In genomic region chr7:140154218-140154927, GRCm38 (mm10) we compare ENCODE assay signal across 9 mouse cellular contexts. TPM values are rescaled to one million over a fixed set of nuclear protein-coding genes. Genes with fewer than 3 reads are reported as not detected.
A peak's percentile ranks its signal among the peaks of the same experiment; 100 is the strongest.
DNase-seq lines count a peak whose midpoint lies in the region; ATAC-seq and TF ChIP-seq lines count a peak whose summit lies in the region.
"Had no signal": no experiment of that assay in that cellular context is flagged by ENCODE, and none has a peak within 500 bp of the region (broad histone marks: within the 10 kb centered on the region; RNA-seq: fewer than 3 reads in every experiment).

Gene Sprn, minus strand, starts transcription at chr7:140154877.

- no peaks in the 10 kb centered on the region for H3K36me3 ChIP-seq in ES-Bruce4 (ENCODE audit: control insufficient read depth, insufficient read depth, low read length, poor library complexity, severe bottlenecking)
- no peaks in the 10 kb centered on the region for H3K36me3 ChIP-seq in forebrain, embryonic 15.5 days
- no peaks in the 10 kb centered on the region; the same call in 1 of the 2 replicates for H3K36me3 ChIP-seq in midbrain, embryonic 16.5 days (ENCODE audit: control insufficient read depth, insufficient read depth, low read length)

- H3K9ac ChIP-seq in ES-Bruce4 (ENCODE audit: low read depth, poor library complexity, severe bottlenecking), result peak within 1 kb of the TSS; percentile 33
- peak within 1 kb of the TSS; percentile 47 for H3K9ac ChIP-seq in forebrain, embryonic 15.5 days (replicated peaks)
- H3K9ac ChIP-seq in midbrain, embryonic 16.5 days (ENCODE audit: low read depth, low read length), result peak within 1 kb of the TSS; percentile 78

- H3K4me2 ChIP-seq in forebrain, embryonic 15.5 days (replicated peaks), result peak within 1 kb of the TSS; percentile 61
- peak within 1 kb of the TSS; percentile 95 for H3K4me2 ChIP-seq in midbrain, embryonic 16.5 days (ENCODE audit: low read length)

- ATAC-seq in forebrain, embryonic 15.5 days (replicated peaks), result peak; percentile 79
- peak; percentile 90 for ATAC-seq in midbrain, embryonic 16.5 days

- TF ChIP-seq POLR2A in ES-Bruce4 (IDR thresholded peaks at IDR 0.05; ENCODE audit: insufficient read depth, low read length), result no peak

- no peaks in the 10 kb centered on the region for H3K9me3 ChIP-seq in ES-Bruce4 (replicated peaks; ENCODE audit: control insufficient read depth, insufficient read depth, low read length, poor library complexity, severe bottlenecking)
- H3K9me3 ChIP-seq in forebrain, embryonic 15.5 days, result no peaks in the 10 kb centered on the region
- H3K9me3 ChIP-seq in midbrain, embryonic 16.5 days (replicated peaks; ENCODE audit: control insufficient read depth, low read length, poor library complexity, severe bottlenecking), result no peaks in the 10 kb centered on the region

- H3K4me3 ChIP-seq in ES-Bruce4 (ENCODE audit: low read depth, low read length), result peak within 1 kb of the TSS; percentile 41
- H3K4me3 ChIP-seq in forebrain, embryonic 15.5 days, result peak within 1 kb of the TSS; percentile 46
- peak within 1 kb of the TSS; percentile 51 for H3K4me3 ChIP-seq in midbrain, embryonic 16.5 days (ENCODE audit: low read depth, low read length)

- no peaks in the 10 kb centered on the region for H3K4me1 ChIP-seq in ES-Bruce4 (ENCODE audit: control insufficient read depth, insufficient read depth, low read length)
- peaks cover 8% of the 10 kb centered on the region for H3K4me1 ChIP-seq in forebrain, embryonic 15.5 days
- peaks cover 20% of the 10 kb centered on the region for H3K4me1 ChIP-seq in midbrain, embryonic 16.5 days (ENCODE audit: control insufficient read depth, insufficient read depth, low read length)

- no peak within 1 kb of the TSS for H3K27ac ChIP-seq in ES-Bruce4 (ENCODE audit: insufficient read depth, low read length)
- peak within 1 kb of the TSS; percentile 50 for H3K27ac ChIP-seq in forebrain, embryonic 15.5 days (replicated peaks)
- H3K27ac ChIP-seq in midbrain, embryonic 16.5 days (ENCODE audit: low read length), result peak within 1 kb of the TSS; percentile 87

- peak; percentile 78 for DNase-seq in cerebellum, adult 11-12 months
- peak; percentile 83 for DNase-seq in layer of hippocampus, adult 9-11 months
- no peak for DNase-seq in MN1 (ENCODE audit: low spot score)
- DNase-seq in adrenal gland, postnatal 14 days, result no peak
- DNase-seq in spleen, postnatal 10 days (ENCODE audit: low spot score in 2 of 2), result no peak

- 2% methylated on average over 28 of the region's 28 CpGs for WGBS in forebrain, embryonic 15.5 days
- 1% methylated on average over 27 of the region's 28 CpGs for WGBS in midbrain, embryonic 16.5 days

- no peaks in the 10 kb centered on the region for H3K27me3 ChIP-seq in ES-Bruce4 (ENCODE audit: control insufficient read depth, insufficient read depth, low read length, poor library complexity, severe bottlenecking)
- H3K27me3 ChIP-seq in forebrain, embryonic 15.5 days, result peaks cover 8% of the 10 kb centered on the region; the same call in 1 of the 2 replicates
- no peaks in the 10 kb centered on the region for H3K27me3 ChIP-seq in midbrain, embryonic 16.5 days (ENCODE audit: control insufficient read depth, insufficient read depth, low read depth, low read length)

- no peak for TF ChIP-seq EP300 in ES-Bruce4 (IDR thresholded peaks at IDR 0.05; ENCODE audit: insufficient read depth, low read depth, low read length)

- no peak for TF ChIP-seq CTCF in ES-Bruce4 (IDR thresholded peaks at IDR 0.05; ENCODE audit: low read depth, low read length)

RNA-seq across cellular contexts. Expression of gene Sprn, which starts in this region (rescaled TPM):
- 0.24 TPM in 1 of 2 replicates, not detected in the other for polyA plus RNA-seq in ES-Bruce4 (2011; ENCODE audit: insufficient read depth, insufficient read length, low read depth, missing spikeins)
- 15.2 and 15.7 TPM in 2 replicates for polyA plus RNA-seq in forebrain, embryonic 15.5 days (2015; fragmentation: Nextera tagmentation; extraction: Ambion mirVana)
- 26.7 and 29.2 TPM in 2 replicates for polyA plus RNA-seq in midbrain, embryonic 16.5 days (2015; fragmentation: Nextera tagmentation; extraction: Ambion mirVana)
- 0.67 and 1.4 TPM in 2 replicates for total RNA-seq in adrenal gland, postnatal 14 days (2021)
- total RNA-seq: neutrophil, adult 5-6 weeks had no signal

Comparison
In these comparisons a context has a peak if more than half of its experiments do, and no peak if none do; other contexts are left out.
1. RNA of gene Sprn (polyA plus RNA-seq): 26.7 to 29.2 TPM in midbrain, embryonic 16.5 days and 15.2 to 15.7 TPM in forebrain, embryonic 15.5 days; 0.24 TPM in ES-Bruce4; every median in the first group is over 10 times any median in the second.
2. DNase-seq: peak in cerebellum, adult 11-12 months (single experiment) and layer of hippocampus, adult 9-11 months (single experiment); none in MN1 (single experiment), adrenal gland, postnatal 14 days (single experiment) and spleen, postnatal 10 days (0 of 2).
3. Peak in every context shown above with its lines, with median percentiles within 50 percentile points of each other: H3K4me3 ChIP-seq and H3K9ac ChIP-seq.